Mouse (Mus musculus) heart, embryonic 12.5 days (tissue): ENCODE results near the gene Cnih2. TPM values are rescaled to one million over a fixed set of nuclear protein-coding genes. Genes with fewer than 3 reads are reported as not detected.
A peak's percentile ranks its signal among the peaks of the same experiment; 100 is the strongest.

ENCODE experiments used
- ATAC-seq: fragments of 200-750 bp; cut with Nextera tagmentation; 2 replicates; pipeline ENCODE4 v1.8.0; 2017; ENCODE audit warnings: moderate TSS enrichment, moderate library complexity; ENCODE audit not compliant: insufficient number of reproducible peaks, low FRiP score
- H3K27ac ChIP-seq: fragments of 300-500 bp; sonication (generic); 2 replicates; pipeline ENCODE4 v1.5.1; 2016; ENCODE audit warnings: mild to moderate bottlenecking, moderate library complexity; ENCODE audit not compliant: poor library complexity, severe bottlenecking
- H3K27me3 ChIP-seq: fragments of 300-500 bp; sonication (generic); replicated peaks from 2 replicates; pipeline ENCODE4 v1.6.1; 2016; ENCODE audit warnings: mild to moderate bottlenecking, moderate library complexity
- H3K36me3 ChIP-seq: fragments of 300-500 bp; sonication (generic); 2 replicates; pipeline ENCODE4 v1.6.1; 2016; ENCODE audit warnings: mild to moderate bottlenecking, moderate library complexity
- H3K4me1 ChIP-seq: fragments of 300-500 bp; sonication (generic); replicated peaks from 2 replicates; pipeline ENCODE4 v1.6.1; 2016; ENCODE audit warnings: mild to moderate bottlenecking
- H3K4me2 ChIP-seq: fragments of 300-500 bp; sonication (generic); 2 replicates; pipeline ENCODE4 v1.6.1; 2016; ENCODE audit warnings: mild to moderate bottlenecking, moderate library complexity
- H3K4me3 ChIP-seq: fragments of 300-500 bp; sonication (generic); 2 replicates; pipeline ENCODE4 v1.5.1; 2016; ENCODE audit warnings: mild to moderate bottlenecking
- H3K9ac ChIP-seq: fragments of 300-500 bp; sonication (generic); 2 replicates; pipeline ENCODE4 v1.6.1; 2016; ENCODE audit warnings: mild to moderate bottlenecking, moderate library complexity
- H3K9me3 ChIP-seq: fragments of 300-500 bp; sonication (generic); replicated peaks from 2 replicates; pipeline ENCODE4 v1.6.1; 2016; ENCODE audit warnings: mild to moderate bottlenecking, moderate library complexity
- WGBS: fragments of 180-500 bp; shearing (Covaris S2); methylation state at CpG from one replicate; pipeline ENCODE4 v1.1.7; 2016; 5-methylcytosine and 5-hydroxymethylcytosine counted together
- polyA plus RNA-seq: library from polyadenylated mRNA; unstranded; fragments of >200 nt; fragmentation: Nextera tagmentation; extraction: Ambion mirVana; gene quantifications from 2 replicates; pipeline ENCODE4 v1.2.1, GENCODE M21; 2016

The Cnih2 gene
- polyA plus RNA-seq, 1 experiment from 2014 or later, result 5.9 TPM

- WGBS, result 1% methylated on average over 55 of the region's 56 CpGs
- Histone ChIP-seq H3K27me3 (peaks cover 19% of the 10 kb centered on the region), H3K4me1 (peaks cover 70% of the 10 kb centered on the region), H3K4me3 (peak within 1 kb of the TSS; percentile 58), H3K27ac (peak within 1 kb of the TSS; percentile 72), H3K4me2 (peak within 1 kb of the TSS; percentile 96), H3K36me3 (no peaks in the 10 kb centered on the region), H3K9ac (peak within 1 kb of the TSS; percentile 85), H3K9me3 (no peaks in the 10 kb centered on the region)
- ATAC-seq, result peak; percentile 67
These were observed 30.3 kb downstream of the Cnih2 start, which contains the start of gene Cd248 for GRCm38 (mm10) chr19:5067867-5068569. TSS of gene Cd248 (plus strand) at chr19:5068078.

- Histone ChIP-seq H3K4me3 (peak overlapping the region; percentile 58), H3K9ac (peak overlapping the region; percentile 46; the same call in 1 of the 2 replicates), H3K36me3 (no peaks in the 10 kb centered on the region), H3K27ac (peak overlapping the region; percentile 72), H3K9me3 (no peaks in the 10 kb centered on the region), H3K4me1 (peaks cover 62% of the 10 kb centered on the region), H3K27me3 (peaks cover 19% of the 10 kb centered on the region), H3K4me2 (peak overlapping the region; percentile 96)
- ATAC-seq, result peak; percentile 16; the same call in 1 of the 2 replicates
- WGBS, result 6% methylated on average over 15 of the region's 15 CpGs
These were observed 31.1 kb downstream of the Cnih2 start for GRCm38 (mm10) chr19:5067040-5067799.

GRCm38 (mm10) chr19:5065104-5065503 lies 33.2 kb downstream of the Cnih2 start:
- Histone ChIP-seq H3K4me1 (peaks cover 60% of the 10 kb centered on the region), H3K9ac (no peak overlapping the region), H3K36me3 (no peaks in the 10 kb centered on the region), H3K27ac (no peak overlapping the region), H3K4me2 (0 out of 2 replicates have a peak overlapping the region, but pooled peaks have one; percentile 13), H3K4me3 (no peak overlapping the region), H3K27me3 (peaks cover 15% of the 10 kb centered on the region), H3K9me3 (no peaks in the 10 kb centered on the region)
- no peak for ATAC-seq
- 49% methylated on average over 7 of the region's 7 CpGs for WGBS

- ATAC-seq, result no peak
These were observed 35.9 kb downstream of the Cnih2 start for GRCm38 (mm10) chr19:5062446-5062845.

GRCm38 (mm10) chr19:5062041-5062440 lies 36.3 kb downstream of the Cnih2 start:
- Histone ChIP-seq H3K27ac (no peak overlapping the region), H3K4me3 (no peak overlapping the region), H3K9ac (no peak overlapping the region), H3K36me3 (no peaks in the 10 kb centered on the region), H3K27me3 (no peaks in the 10 kb centered on the region), H3K4me1 (peaks cover 53% of the 10 kb centered on the region), H3K4me2 (no peak overlapping the region), H3K9me3 (no peaks in the 10 kb centered on the region)
- WGBS, result 82% methylated on average over 5 of the region's 5 CpGs
- ATAC-seq, result no peak

More at GRCm38 (mm10) chr19:5062446-5062845, 35.9 kb downstream of the Cnih2 start:
- H3K27me3 ChIP-seq, result no peaks in the 10 kb centered on the region
- no peak overlapping the region for H3K4me3 ChIP-seq
- no peaks in the 10 kb centered on the region for H3K36me3 ChIP-seq
- no peak overlapping the region for H3K27ac ChIP-seq
- 62% methylated on average over 6 of the region's 6 CpGs for WGBS
- H3K4me2 ChIP-seq, result no peak overlapping the region
- H3K9me3 ChIP-seq, result no peaks in the 10 kb centered on the region
- H3K4me1 ChIP-seq, result peaks cover 57% of the 10 kb centered on the region
- H3K9ac ChIP-seq, result no peak overlapping the region

GRCm38 (mm10) chr19:5060365-5061330 lies 37.7 kb downstream of the Cnih2 start:
- Histone ChIP-seq H3K4me1 (peaks cover 49% of the 10 kb centered on the region), H3K27ac (peak overlapping the region; percentile 2; the same call in 1 of the 2 replicates), H3K9me3 (no peaks in the 10 kb centered on the region), H3K4me2 (no peak overlapping the region), H3K4me3 (no peak overlapping the region), H3K9ac (no peak overlapping the region), H3K27me3 (no peaks in the 10 kb centered on the region), H3K36me3 (no peaks in the 10 kb centered on the region)
- 46% methylated on average over 5 of the region's 5 CpGs for WGBS
- ATAC-seq, result no peak

- 15% methylated on average over 10 of the region's 10 CpGs for WGBS
- no peaks in the 10 kb centered on the region for H3K9me3 ChIP-seq
- peaks cover 37% of the 10 kb centered on the region for H3K4me1 ChIP-seq
- 0 out of 2 replicates have a peak, but pooled peaks cover 6% of the 10 kb centered on the region for H3K27me3 ChIP-seq
- H3K4me2 ChIP-seq, result peak overlapping the region; percentile 4; the same call in 1 of the 2 replicates
- H3K9ac ChIP-seq, result peak overlapping the region; percentile 44
- H3K36me3 ChIP-seq, result no peaks in the 10 kb centered on the region
- H3K27ac ChIP-seq, result peak overlapping the region; percentile 37
- peak; percentile 19 for ATAC-seq
- H3K4me3 ChIP-seq, result no peak overlapping the region
These were observed 39.2 kb downstream of the Cnih2 start for GRCm38 (mm10) chr19:5058801-5059771.

GRCm38 (mm10) chr19:5057876-5058775 lies 40.2 kb downstream of the Cnih2 start:
- no peak for ATAC-seq
- H3K9me3 ChIP-seq, result no peaks in the 10 kb centered on the region
- 20% methylated on average over 16 of the region's 16 CpGs for WGBS
- 0 out of 2 replicates have a peak overlapping the region, but pooled peaks have one; percentile 4 for H3K4me2 ChIP-seq
- H3K4me3 ChIP-seq, result no peak overlapping the region
- H3K9ac ChIP-seq, result peak overlapping the region; percentile 44
- H3K27ac ChIP-seq, result peak overlapping the region; percentile 37; the same call in 1 of the 2 replicates
- peaks cover 37% of the 10 kb centered on the region for H3K4me1 ChIP-seq
- H3K27me3 ChIP-seq, result peaks cover 15% of the 10 kb centered on the region
- 0 out of 2 replicates have a peak, but pooled peaks cover 3% of the 10 kb centered on the region for H3K36me3 ChIP-seq

GRCm38 (mm10) chr19:5056251-5056650 lies 42.1 kb downstream of the Cnih2 start:
- Histone ChIP-seq H3K9me3 (no peaks in the 10 kb centered on the region), H3K27me3 (peaks cover 32% of the 10 kb centered on the region), H3K27ac (no peak overlapping the region), H3K4me3 (no peak overlapping the region), H3K4me2 (no peak overlapping the region), H3K36me3 (0 out of 2 replicates have a peak, but pooled peaks cover 5% of the 10 kb centered on the region), H3K9ac (no peak overlapping the region), H3K4me1 (peaks cover 53% of the 10 kb centered on the region)
- WGBS, result 11% methylated on average over 6 of the region's 6 CpGs
- ATAC-seq, result no peak
